Mouse (Mus musculus): ENCODE measurements around the gene Tmem161a.

DNA sequence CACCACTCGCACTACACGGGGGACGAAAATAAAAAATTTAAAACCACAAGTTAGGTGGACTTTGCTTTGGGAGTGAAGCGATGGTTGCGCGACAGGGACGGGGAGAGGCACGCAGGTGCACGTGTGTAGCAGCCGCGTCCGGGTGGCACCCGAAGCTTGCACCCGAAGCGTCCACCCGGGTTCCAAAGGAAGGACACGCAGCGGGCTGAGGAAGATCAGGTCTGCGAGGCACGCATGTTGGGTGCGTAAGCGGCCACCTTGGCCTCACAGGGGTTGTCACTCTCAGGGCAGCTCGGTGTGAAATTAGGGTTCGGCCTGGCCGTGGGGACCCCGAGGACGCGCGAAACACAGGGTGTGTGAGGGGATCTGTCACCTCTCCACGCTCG is 39.6 kb downstream of the Tmem161a start:
- TF ChIP-seq CTCF (IDR thresholded peaks at IDR 0.05; ENCODE audit: extremely low read depth, insufficient read depth, insufficient read length, insufficient replicate concordance): no peak
- TF ChIP-seq POLR2A (IDR thresholded peaks at IDR 0.05; ENCODE audit: low read depth, low read length): no peak

Measured in spleen, adult 2 months (tissue).